Mouse (Mus musculus) gastrocnemius, adult 2 months (tissue): ENCODE results near the gene Capn2. TPM values are rescaled to one million over a fixed set of nuclear protein-coding genes. Genes with fewer than 3 reads are reported as not detected.

ENCODE experiments used
- DNase-seq: peaks from one replicate; pipeline ENCODE4 v3.0.0; 2022
- H3K27ac ChIP-seq: fragments of 200-600 bp; 2 replicates; pipeline ENCODE4 v1.8.1; 2022; ENCODE audit warnings: mild to moderate bottlenecking
- H3K4me3 ChIP-seq: fragments of 200-600 bp; 2 replicates; pipeline ENCODE4 v1.8.1; 2022; ENCODE audit warnings: mild to moderate bottlenecking, moderate library complexity
- CTCF ChIP-seq: fragments of 200-600 bp; IDR thresholded peaks from 2 replicates; pipeline ENCODE4 v1.8.1; 2022; ENCODE audit warnings: antibody characterized with exemption, mild to moderate bottlenecking, moderate library complexity
- intact Hi-C: fragments of 180-260 bp; cut with DNase I; formaldehyde crosslinking; loops from one replicate; pipeline ENCODE4 v1.15.1; 2025
- total RNA-seq, 2 experiments: library from RNA; stranded (reverse); gene quantifications; 2 replicates each; pipeline ENCODE4 v1.2.3; 2021

Gene Capn2
- total RNA-seq, 2 experiments from 2014 or later, result 46.7 to 55.3 TPM

- intact Hi-C loops, result loop anchor here (2.0 to 5.0 kb wide), 2 partner anchors 18 to 113 kb away; partner anchors contain the start of gene Trp53bp2
- peak overlapping the region; percentile 66 for H3K4me3 ChIP-seq
- TF ChIP-seq CTCF, result no peak
- peak overlapping the region; percentile 95 for H3K27ac ChIP-seq
- peak; percentile 88 for DNase-seq
Measured at GRCm38 (mm10) chr1:182520091-182520937, 2.9 kb upstream of the Capn2 start.

DNA sequence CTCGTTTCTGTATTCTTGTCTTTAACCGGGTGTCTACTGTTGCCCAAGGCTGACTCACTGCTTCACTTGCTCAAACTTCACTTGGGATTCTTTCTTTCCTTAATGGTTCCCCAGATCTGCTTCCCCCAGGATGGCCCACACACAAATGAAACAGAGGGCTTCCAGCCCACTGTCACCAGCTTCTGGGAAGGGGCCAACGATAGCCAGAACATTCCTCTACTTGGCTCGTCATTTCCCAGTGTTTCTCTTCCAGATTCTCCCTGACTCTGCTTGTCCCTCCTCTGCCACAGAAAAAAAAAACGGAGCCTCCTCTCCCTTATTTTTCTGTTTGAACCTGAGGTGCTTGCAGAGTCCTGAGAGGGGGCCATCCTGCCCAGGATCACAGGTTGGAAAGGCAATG is 1.9 kb upstream of the Capn2 start:
- Histone ChIP-seq H3K4me3 (peak overlapping the region; percentile 66), H3K27ac (peak overlapping the region; percentile 95)
- intact Hi-C loops, result no loop called here
- no peak for TF ChIP-seq CTCF
- DNase-seq, result no peak

DNA sequence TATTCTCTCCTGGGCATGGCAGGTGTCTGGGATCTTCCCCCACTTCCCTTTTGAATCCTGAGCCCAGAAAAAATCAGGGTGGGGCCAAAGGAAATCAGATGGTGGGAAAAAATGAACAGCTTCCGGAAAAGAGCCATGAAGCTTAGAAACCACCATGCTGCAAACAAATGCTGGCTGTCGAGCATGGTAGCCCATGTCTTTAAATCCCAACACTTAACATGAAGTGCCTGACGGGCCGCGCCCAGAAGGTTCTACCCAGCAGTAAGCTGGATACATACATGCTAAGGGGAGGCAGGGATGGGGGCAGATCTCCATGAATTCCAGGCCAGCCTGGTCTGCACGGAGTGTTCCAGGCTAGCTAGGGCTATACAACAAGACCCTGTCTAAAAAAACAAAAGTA is 1.4 kb upstream of the Capn2 start:
- DNase-seq, result no peak
- Histone ChIP-seq H3K4me3 (no peak overlapping the region), H3K27ac (peak overlapping the region; percentile 95)
- intact Hi-C loops, result no loop called here
- no peak for TF ChIP-seq CTCF

- DNase-seq, result no peak
- no peak for TF ChIP-seq CTCF
- intact Hi-C loops, result no loop called here
- Histone ChIP-seq H3K27ac (peak overlapping the region; percentile 95), H3K4me3 (peak overlapping the region; percentile 92)
Measured at GRCm38 (mm10) chr1:182518143-182518680, 804 bp upstream of the Capn2 start.

GRCm38 (mm10) chr1:182517677-182518011 is 236 bp upstream of the Capn2 start:
- intact Hi-C loops, result loop anchor here (1.0 kb wide), 1 partner anchor 28 kb away; no protein-coding TSS in a partner anchor
- no peak for DNase-seq
- no peak for TF ChIP-seq CTCF
- Histone ChIP-seq H3K27ac (peak overlapping the region; percentile 95), H3K4me3 (peak overlapping the region; percentile 92)

DNA sequence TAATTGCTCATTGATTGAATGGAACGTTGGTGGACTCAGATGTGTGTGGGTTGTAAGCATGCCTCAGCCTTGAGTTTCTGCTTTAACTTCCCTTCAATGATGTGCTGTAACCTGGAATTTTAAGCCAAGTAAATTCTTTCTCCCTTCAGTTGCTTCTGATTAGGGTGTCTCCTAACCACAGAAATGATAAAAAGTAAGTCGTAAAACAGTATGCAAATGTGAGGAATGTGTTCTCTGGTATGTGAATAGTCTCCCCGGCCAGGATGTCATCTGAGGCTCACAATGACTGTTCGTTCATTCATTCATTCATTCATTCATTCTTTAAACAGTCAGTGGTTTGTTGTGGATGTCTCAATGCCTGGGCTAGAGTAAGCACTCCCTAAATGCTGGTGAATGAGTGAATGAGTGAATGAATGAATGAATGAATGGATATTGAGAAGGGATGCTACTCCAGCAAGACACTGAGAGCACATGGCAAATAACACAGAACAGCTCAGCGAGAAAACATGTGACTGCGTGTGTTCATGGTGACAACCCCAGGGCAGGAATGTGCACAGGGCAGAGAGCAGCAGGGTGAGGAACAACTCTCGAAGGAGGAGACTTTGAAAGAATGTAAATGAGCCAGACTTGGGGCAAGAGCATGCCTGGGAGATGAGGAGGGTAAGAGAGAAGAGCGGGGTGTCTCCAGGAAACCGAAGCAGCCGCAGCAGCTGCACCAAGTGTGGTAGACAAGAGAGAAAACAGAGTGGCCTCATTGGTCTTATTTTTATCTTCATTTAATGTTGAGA is 2.4 kb downstream of the Capn2 start:
- no peak for DNase-seq
- intact Hi-C loops, result no loop called here
- TF ChIP-seq CTCF, result no peak
- Histone ChIP-seq H3K4me3 (peak overlapping the region; percentile 92), H3K27ac (no peak overlapping the region; the same call in 1 of the 2 replicates)

DNA sequence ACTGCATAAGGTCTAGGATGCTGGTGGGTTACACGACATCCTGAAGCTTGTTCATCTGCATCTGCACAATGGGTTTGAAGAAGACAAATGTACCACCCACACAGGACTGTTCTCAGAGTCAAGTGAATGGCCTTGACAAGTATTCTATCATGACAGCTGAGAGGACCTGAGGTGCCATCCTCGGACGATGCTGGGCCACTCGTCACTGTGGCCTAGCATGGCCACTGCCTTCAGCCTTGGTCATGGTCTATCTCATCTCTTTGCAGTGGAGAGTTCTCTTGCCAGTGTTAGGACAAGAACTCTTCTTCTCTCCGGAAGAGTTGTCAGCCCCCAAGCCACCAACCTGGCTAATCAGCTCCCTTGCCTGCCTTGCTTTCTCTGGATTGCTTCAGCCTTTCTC is 3.7 kb downstream of the Capn2 start:
- intact Hi-C loops, result no loop called here
- DNase-seq, result no peak
- Histone ChIP-seq H3K4me3 (no peak overlapping the region), H3K27ac (peak overlapping the region; percentile 38)
- no peak for TF ChIP-seq CTCF

- Histone ChIP-seq H3K4me3 (no peak overlapping the region), H3K27ac (peak overlapping the region; percentile 38; the same call in 1 of the 2 replicates)
- DNase-seq, result no peak
- intact Hi-C loops, result no loop called here
- TF ChIP-seq CTCF, result no peak
Measured at GRCm38 (mm10) chr1:182512901-182513410, 4.5 kb downstream of the Capn2 start.

DNA sequence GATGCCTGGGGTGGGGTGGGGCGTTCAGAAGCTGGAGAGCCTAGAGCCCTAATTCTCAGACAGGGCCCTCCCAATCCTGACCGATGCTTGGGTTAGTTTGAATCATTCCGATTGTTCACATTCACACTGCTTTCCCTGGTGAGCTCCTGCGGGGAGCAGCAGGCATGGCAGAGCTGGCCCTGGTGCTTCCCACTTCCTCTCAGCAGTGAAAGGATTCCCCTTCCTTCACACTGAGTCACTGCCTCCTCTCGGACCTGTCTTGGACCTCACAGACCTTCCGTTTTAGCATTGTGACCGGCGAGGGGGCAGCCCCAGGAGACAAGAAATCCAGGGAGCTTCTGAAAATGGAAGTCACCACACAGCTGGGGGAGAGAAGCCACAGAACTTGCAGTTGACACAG is 5.6 kb downstream of the Capn2 start:
- H3K27ac ChIP-seq, result peak overlapping the region; percentile 31
- DNase-seq, result no peak
- intact Hi-C loops, result no loop called here
- TF ChIP-seq CTCF, result no peak
- H3K4me3 ChIP-seq, result no peak overlapping the region

DNA sequence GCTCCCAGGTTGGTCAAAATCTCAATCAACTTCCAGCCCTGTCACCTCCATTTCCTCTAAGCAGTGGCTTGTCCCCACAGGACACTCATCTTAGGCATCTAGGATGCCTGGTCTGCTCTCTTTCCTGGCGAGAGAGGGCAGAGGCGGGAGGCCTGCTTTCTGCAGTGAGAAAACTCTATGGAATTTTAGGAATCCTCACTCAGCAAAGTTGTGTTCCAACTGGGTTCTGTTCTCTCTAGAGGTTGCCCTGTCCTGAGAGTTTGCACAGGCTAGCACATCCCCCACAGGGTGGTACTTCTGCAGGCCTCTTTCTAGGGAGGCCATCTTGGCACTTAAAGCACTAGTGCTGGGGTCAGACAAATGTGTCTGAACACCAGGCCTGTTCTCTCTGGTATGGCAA is 6.3 kb downstream of the Capn2 start:
- TF ChIP-seq CTCF, result no peak
- Histone ChIP-seq H3K27ac (no peak overlapping the region; the same call in 1 of the 2 replicates), H3K4me3 (no peak overlapping the region)
- DNase-seq, result no peak
- intact Hi-C loops, result no loop called here

GRCm38 (mm10) chr1:182509110-182509797 is 8.2 kb downstream of the Capn2 start:
- no peak for TF ChIP-seq CTCF
- DNase-seq, result peak; percentile 80
- intact Hi-C loops, result no loop called here
- H3K4me3 ChIP-seq, result no peak overlapping the region
- peak overlapping the region; percentile 56 for H3K27ac ChIP-seq
